In genomic region chr16:18426802-18427280, GRCm38 (mm10) we compare ENCODE assay signal across 8 mouse cellular contexts. TPM values are rescaled to one million over a fixed set of nuclear protein-coding genes. Genes with fewer than 3 reads are reported as not detected.
DNase-seq lines count a peak whose midpoint lies in the region; ATAC-seq lines count a peak whose summit lies in the region.

Gene Comt (minus strand): TSS chr16:18426852.

- no peaks in the 10 kb centered on the region for H3K36me3 ChIP-seq in forebrain, embryonic 16.5 days (ENCODE audit: control insufficient read depth, insufficient read depth)
- H3K36me3 ChIP-seq in hindbrain, embryonic 14.5 days (replicated peaks; ENCODE audit: control insufficient read depth, insufficient read depth), result peaks cover 8% of the 10 kb centered on the region
- peaks cover 16% of the 10 kb centered on the region for H3K36me3 ChIP-seq in liver, embryonic 16.5 days (ENCODE audit: control insufficient read depth, insufficient read depth)

- H3K9me3 ChIP-seq in forebrain, embryonic 16.5 days (ENCODE audit: control insufficient read depth, low read length), result no peaks in the 10 kb centered on the region
- H3K9me3 ChIP-seq in hindbrain, embryonic 14.5 days (ENCODE audit: control insufficient read depth, low read length), result no peaks in the 10 kb centered on the region
- no peaks in the 10 kb centered on the region for H3K9me3 ChIP-seq in liver, embryonic 16.5 days (replicated peaks; ENCODE audit: control insufficient read depth, low read length)

- 51% methylated on average over 5 of the region's 5 CpGs for WGBS in forebrain, embryonic 16.5 days
- 64% methylated on average over 5 of the region's 5 CpGs for WGBS in hindbrain, embryonic 14.5 days
- 26% methylated on average over 5 of the region's 5 CpGs for WGBS in liver, embryonic 16.5 days (ENCODE audit: insufficient replicate concordance)

- H3K27me3 ChIP-seq in forebrain, embryonic 16.5 days (replicated peaks; ENCODE audit: control insufficient read depth, insufficient read depth, low read length), result no peaks in the 10 kb centered on the region
- no peaks in the 10 kb centered on the region for H3K27me3 ChIP-seq in hindbrain, embryonic 14.5 days (ENCODE audit: control insufficient read depth, insufficient read depth, low read length)
- no peaks in the 10 kb centered on the region for H3K27me3 ChIP-seq in liver, embryonic 16.5 days (ENCODE audit: control insufficient read depth, insufficient read depth, low read depth, low read length)

- no peak for DNase-seq in frontal cortex, adult 2 months (ENCODE audit: extremely low spot score in 1 of 2, low spot score in 1 of 2)
- no peak for DNase-seq in frontal cortex, postnatal 14 days (ENCODE audit: low spot score in 2 of 2)
- no peak for DNase-seq in adrenal gland, adult 18-20 months (ENCODE audit: low spot score in 2 of 2)
- DNase-seq in hindbrain, embryonic 14.5 days (ENCODE audit: low spot score), result no peak
- no peak for DNase-seq in right cerebral cortex, postnatal 36 days (ENCODE audit: low spot score in 2 of 2)
- DNase-seq in kidney, adult 9 months, result no peak

- peaks cover 25% of the 10 kb centered on the region for H3K4me1 ChIP-seq in forebrain, embryonic 16.5 days (replicated peaks; ENCODE audit: control insufficient read depth, insufficient read depth, low read length)
- H3K4me1 ChIP-seq in hindbrain, embryonic 14.5 days (replicated peaks; ENCODE audit: control insufficient read depth, insufficient read depth, low read length), result peaks cover 27% of the 10 kb centered on the region
- H3K4me1 ChIP-seq in liver, embryonic 16.5 days (ENCODE audit: control insufficient read depth, low read depth, low read length), result peaks cover 49% of the 10 kb centered on the region

- peak within 1 kb of the TSS; percentile 94 for H3K9ac ChIP-seq in forebrain, embryonic 16.5 days (replicated peaks; ENCODE audit: low read depth, low read length)
- peak within 1 kb of the TSS; percentile 96 for H3K9ac ChIP-seq in hindbrain, embryonic 14.5 days
- H3K9ac ChIP-seq in liver, embryonic 16.5 days (ENCODE audit: low read depth, low read length), result peak within 1 kb of the TSS; percentile 90

- H3K4me2 ChIP-seq in forebrain, embryonic 16.5 days (ENCODE audit: low read length), result peak within 1 kb of the TSS; percentile 73
- H3K4me2 ChIP-seq in hindbrain, embryonic 14.5 days (replicated peaks), result peak within 1 kb of the TSS; percentile 81
- H3K4me2 ChIP-seq in liver, embryonic 16.5 days (ENCODE audit: low read depth, low read length), result peak within 1 kb of the TSS; percentile 89

- H3K4me3 ChIP-seq in forebrain, embryonic 16.5 days (replicated peaks; ENCODE audit: low read length), result peak within 1 kb of the TSS; percentile 85
- peak within 1 kb of the TSS; percentile 84 for H3K4me3 ChIP-seq in hindbrain, embryonic 14.5 days (replicated peaks; ENCODE audit: low read length)
- peak within 1 kb of the TSS; percentile 93 for H3K4me3 ChIP-seq in liver, embryonic 16.5 days (ENCODE audit: low read depth, low read length)

- no peak for ATAC-seq in forebrain, embryonic 16.5 days
- no peak; the same call in 1 of the 2 replicates for ATAC-seq in hindbrain, embryonic 14.5 days (ENCODE audit: low FRiP score)
- no peak for ATAC-seq in liver, embryonic 16.5 days (ENCODE audit: low read depth)

- H3K27ac ChIP-seq in forebrain, embryonic 16.5 days (ENCODE audit: low read length), result peak within 1 kb of the TSS; percentile 52
- peak within 1 kb of the TSS; percentile 78 for H3K27ac ChIP-seq in hindbrain, embryonic 14.5 days
- H3K27ac ChIP-seq in liver, embryonic 16.5 days (ENCODE audit: low read length), result peak within 1 kb of the TSS; percentile 99

RNA-seq across cellular contexts. Expression of gene Comt, which starts in this region (rescaled TPM):
- polyA plus RNA-seq in frontal cortex, adult 2 months (2012; rRNA removed), result 140 and 143 TPM in 2 replicates
- total RNA-seq in adrenal gland, adult 18-20 months (2021), result 100 to 1,000 TPM; 191 to 384 TPM
- 88.8 and 98.1 TPM in 2 replicates for polyA plus RNA-seq in forebrain, embryonic 16.5 days (2015; fragmentation: Nextera tagmentation; extraction: Ambion mirVana)
- 91.6 and 99.4 TPM in 2 replicates for polyA plus RNA-seq in hindbrain, embryonic 14.5 days (2014; fragmentation: Nextera tagmentation; extraction: Ambion mirVana)
- polyA plus RNA-seq in liver, embryonic 16.5 days (2015; fragmentation: Nextera tagmentation; extraction: Ambion mirVana), result 85.1 and 86.9 TPM in 2 replicates
